Mouse (Mus musculus) C2C12 (cell line): Measurements from ENCODE around the gene Eif2ak4.

Source experiments
- CEBPB ChIP-seq: IDR thresholded peaks from one replicate; pipeline ENCODE4 v1.6.1; 2011; ENCODE audit warnings: low read depth, mild to moderate bottlenecking, control low read depth, moderate library complexity
- CTCF ChIP-seq: IDR thresholded peaks from one replicate; pipeline ENCODE4 v1.5.1; 2011; ENCODE audit not compliant: control insufficient read depth, insufficient read depth, insufficient read length
- FOSL1 ChIP-seq: IDR thresholded peaks from one replicate; pipeline ENCODE4 v1.8.0; 2011; ENCODE audit warnings: mild to moderate bottlenecking, low read length; ENCODE audit not compliant: poor library complexity, insufficient read depth, severe bottlenecking
- MAX ChIP-seq: IDR thresholded peaks from one replicate; pipeline ENCODE4 v1.6.1; 2011; ENCODE audit warnings: mild to moderate bottlenecking, control low read depth
- MYOD1 ChIP-seq: IDR thresholded peaks from one replicate; pipeline ENCODE4 v1.6.1; 2011; ENCODE audit warnings: low read depth; ENCODE audit not compliant: control insufficient read depth, insufficient read length
- MYOG ChIP-seq: IDR thresholded peaks from one replicate; pipeline ENCODE4 v1.6.1; 2011; ENCODE audit not compliant: control insufficient read depth, insufficient read length; ENCODE audit errors: extremely low read depth
- USF1 ChIP-seq: IDR thresholded peaks from one replicate; pipeline ENCODE4 v1.6.1; 2011; ENCODE audit warnings: low read depth, mild to moderate bottlenecking, control low read depth, moderate library complexity

GRCm38 (mm10) chr2:118371841-118372240 is 16.6 kb upstream of the Eif2ak4 start:
- TF ChIP-seq CTCF (no peak), MYOD1 (no peak), USF1 (no peak), CEBPB (no peak), MAX (no peak), MYOG (no peak), FOSL1 (no peak)
